Mouse (Mus musculus) leukemia stem cell, adult 10-12 weeks (primary cell): ENCODE measurements around the gene Kcnc2. TPM values are rescaled to one million over a fixed set of nuclear protein-coding genes. Genes with fewer than 3 reads are reported as not detected.

ENCODE experiments used
- polyA plus RNA-seq: library from polyadenylated mRNA; stranded (reverse); fragments of >175 nt; gene quantifications from 2 replicates; pipeline ENCODE4 v1.2.3, GENCODE M21; 2012; ENCODE audit warnings: low replicate concordance

Kcnc2 gene
- not detected in 2 replicates for polyA plus RNA-seq

DNA sequence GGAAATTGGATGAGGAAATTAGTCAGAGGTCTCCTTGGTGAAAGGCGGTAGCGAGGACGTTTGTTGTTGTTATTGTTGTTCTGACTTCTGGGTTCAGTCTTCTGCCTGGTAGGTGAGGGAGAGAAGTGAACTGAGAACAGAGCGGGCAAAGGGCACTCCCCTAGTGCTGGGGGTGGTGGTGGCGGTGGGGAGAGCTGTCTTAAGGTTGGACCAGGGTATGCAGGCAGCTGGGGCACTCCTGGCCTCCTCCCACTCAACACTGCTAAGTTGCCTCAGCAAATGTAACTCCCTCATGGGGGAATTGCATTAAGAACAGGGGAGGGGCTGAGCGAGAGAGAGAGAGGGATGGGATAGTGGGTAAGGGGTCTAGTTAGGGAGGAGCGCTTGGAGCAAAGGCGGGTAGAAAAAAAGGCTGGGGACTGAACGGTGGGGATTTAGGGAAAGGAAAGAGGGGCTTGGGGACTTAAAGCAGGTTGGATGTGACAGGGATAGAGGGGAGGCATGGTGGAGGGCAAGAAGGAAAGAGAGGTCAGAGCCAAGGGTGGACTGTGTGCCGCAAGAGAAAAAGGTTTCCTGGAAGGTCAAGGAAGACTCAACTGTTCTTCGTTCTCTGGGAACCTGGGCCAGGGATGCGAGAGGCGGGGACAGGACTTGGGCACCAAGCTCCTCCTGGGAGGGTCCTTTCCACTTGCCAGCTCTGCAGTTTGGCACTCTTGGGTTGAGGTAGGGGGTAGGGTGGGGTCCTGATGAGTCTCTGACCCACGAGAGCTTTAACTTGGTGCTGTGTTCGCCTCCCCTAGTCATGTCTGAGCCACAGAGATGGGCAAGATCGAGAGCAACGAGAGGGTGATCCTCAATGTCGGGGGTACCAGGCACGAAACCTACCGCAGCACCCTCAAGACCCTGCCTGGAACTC, at the start of gene Kcnc2:
Kcnc2 (plus strand) TSS at position 235 of the 916 bp plus-strand sequence.

Other genes starting within 250 kb of the Kcnc2 start
- not detected in 2 replicates for gene Glipr1l1, start 210.9 kb upstream of the Kcnc2 start, polyA plus RNA-seq
- not detected in 2 replicates for gene Glipr1l2, start 187.8 kb upstream of the Kcnc2 start, polyA plus RNA-seq
- not detected in 2 replicates for gene Glipr1l3, start 110.8 kb upstream of the Kcnc2 start, polyA plus RNA-seq
- not detected in 2 replicates for gene Caps2, start 107.5 kb upstream of the Kcnc2 start, polyA plus RNA-seq